ENCODE assay signal across 15 mouse cellular contexts in the genomic region with DNA sequence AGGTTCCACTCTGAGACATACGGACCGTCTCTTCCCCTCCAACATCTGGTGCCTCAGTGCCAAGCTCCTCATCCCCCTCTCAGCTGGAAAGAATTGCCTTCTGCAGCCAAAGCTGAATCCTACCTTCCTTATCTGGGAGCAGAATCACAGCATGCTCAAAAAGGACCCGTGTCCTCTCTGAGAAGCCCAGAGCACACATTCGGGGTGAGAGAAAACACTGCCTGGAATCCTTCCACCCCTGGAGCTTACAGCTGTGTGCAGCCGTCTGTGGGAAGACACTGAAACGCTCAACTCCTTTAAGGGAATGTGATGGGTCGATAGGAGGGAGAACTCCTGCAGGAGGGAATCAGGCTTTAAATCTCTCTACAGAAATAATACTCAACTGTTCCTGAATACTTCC. TPM values are rescaled to one million over a fixed set of nuclear protein-coding genes. Genes with fewer than 3 reads are reported as not detected.
DNase-seq lines count a peak whose midpoint lies in the region; ATAC-seq and TF ChIP-seq lines count a peak whose summit lies in the region.
"Had no signal": no experiment of that assay in that cellular context is flagged by ENCODE, and none has a peak within 500 bp of the region (broad histone marks: within the 10 kb centered on the region; RNA-seq: fewer than 3 reads in every experiment).

No protein-coding gene starts in this region.

- no peak for TF ChIP-seq CTCF in lung, postnatal 0 days (IDR thresholded peaks at IDR 0.05)
- TF ChIP-seq CTCF in testis, adult 2 months (IDR thresholded peaks at IDR 0.05; ENCODE audit: control insufficient read depth, insufficient read depth, insufficient replicate concordance, low read depth, low read length): no peak

- no peak overlapping the region for H3K4me2 ChIP-seq in lung, embryonic 15.5 days
- H3K4me2 ChIP-seq in lung, postnatal 0 days (replicated peaks; ENCODE audit: low read depth, low read length): no peak overlapping the region
- H3K4me2 ChIP-seq in kidney, embryonic 14.5 days (replicated peaks; ENCODE audit: low read depth, low read length): 0 out of 2 replicates have a peak overlapping the region, but pooled peaks have one; percentile 6

- no peak overlapping the region for H3K27ac ChIP-seq in lung, embryonic 15.5 days
- no peak overlapping the region for H3K27ac ChIP-seq in lung, postnatal 0 days (ENCODE audit: low read length)
- peak overlapping the region; percentile 14; the same call in 1 of the 2 replicates for H3K27ac ChIP-seq in kidney, embryonic 14.5 days (ENCODE audit: low read depth, low read length)
- H3K27ac ChIP-seq in testis, adult 2 months (ENCODE audit: control insufficient read depth, insufficient read depth, low read depth, low read length): peak overlapping the region; percentile 39
- H3K27ac ChIP-seq: midbrain, embryonic 10.5 days had no signal

- H3K27me3 ChIP-seq in lung, embryonic 15.5 days: no peaks in the 10 kb centered on the region
- H3K27me3 ChIP-seq in lung, postnatal 0 days (replicated peaks; ENCODE audit: insufficient read depth, low read length): no peaks in the 10 kb centered on the region
- H3K27me3 ChIP-seq in kidney, embryonic 14.5 days (ENCODE audit: control insufficient read depth, insufficient read depth, low read length): no peaks in the 10 kb centered on the region
- H3K27me3 ChIP-seq in testis, adult 2 months (ENCODE audit: control insufficient read depth, insufficient read depth, low read length): no peaks in the 10 kb centered on the region

- peaks cover 9% of the 10 kb centered on the region; the same call in 1 of the 2 replicates for H3K4me1 ChIP-seq in lung, embryonic 15.5 days
- no peaks in the 10 kb centered on the region; the same call in 1 of the 2 replicates for H3K4me1 ChIP-seq in lung, postnatal 0 days (ENCODE audit: insufficient read depth, low read depth, low read length)
- 0 out of 2 replicates have a peak, but pooled peaks cover 7% of the 10 kb centered on the region for H3K4me1 ChIP-seq in kidney, embryonic 14.5 days (ENCODE audit: control insufficient read depth, insufficient read depth, low read length)
- H3K4me1 ChIP-seq in testis, adult 2 months (ENCODE audit: control insufficient read depth, insufficient read depth, low read length): no peaks in the 10 kb centered on the region; the same call in 1 of the 2 replicates

- no peaks in the 10 kb centered on the region for H3K36me3 ChIP-seq in lung, embryonic 15.5 days
- H3K36me3 ChIP-seq in lung, postnatal 0 days (ENCODE audit: insufficient read depth, low read length): no peaks in the 10 kb centered on the region
- H3K36me3 ChIP-seq in kidney, embryonic 14.5 days (ENCODE audit: control insufficient read depth, insufficient read depth, low read length): no peaks in the 10 kb centered on the region
- H3K36me3 ChIP-seq in testis, adult 2 months (ENCODE audit: control insufficient read depth, insufficient read depth, low read length): no peaks in the 10 kb centered on the region
- H3K36me3 ChIP-seq: G1E; midbrain, embryonic 10.5 days had no signal

- H3K9me3 ChIP-seq in lung, embryonic 15.5 days: no peaks in the 10 kb centered on the region
- H3K9me3 ChIP-seq in lung, postnatal 0 days (ENCODE audit: low read length): no peaks in the 10 kb centered on the region
- H3K9me3 ChIP-seq in kidney, embryonic 14.5 days (ENCODE audit: control insufficient read depth, low read length): no peaks in the 10 kb centered on the region
- H3K9me3 ChIP-seq: G1E; midbrain, embryonic 10.5 days had no signal

- TF ChIP-seq POLR2A in testis, adult 2 months (IDR thresholded peaks at IDR 0.05; ENCODE audit: control insufficient read depth, low read depth, low read length): no peak

- ATAC-seq in lung, embryonic 15.5 days (ENCODE audit: borderline replicate concordance, extremely low read depth, low FRiP score, low TSS enrichment): peak; percentile 37; the same call in 1 of the 2 replicates
- no peak for ATAC-seq in lung, postnatal 0 days
- ATAC-seq in kidney, embryonic 14.5 days (ENCODE audit: low FRiP score, low TSS enrichment): no peak; the same call in 1 of the 2 replicates
- ATAC-seq in activated CD4-positive, CD25-positive, alpha-beta regulatory T cell, adult 4 months: no peak
- ATAC-seq: forebrain, postnatal 0 days had no signal

- DNase-seq in lung, postnatal 0 days (ENCODE audit: low spot score): no peak
- DNase-seq in kidney, postnatal 36 days: peak; percentile 11 to 18
- no peak for DNase-seq in T-cell, adult 2 months (ENCODE audit: low spot score)
- DNase-seq: adrenal gland, postnatal 25 days; cerebellum, postnatal 10 days; forebrain, postnatal 0 days; heart, postnatal 14 days; liver; right cerebral cortex, postnatal 25 days had no signal

- TF ChIP-seq EP300 in lung, postnatal 0 days (IDR thresholded peaks at IDR 0.05): no peak

- H3K9ac ChIP-seq in lung, embryonic 15.5 days: no peak overlapping the region
- H3K9ac ChIP-seq in lung, postnatal 0 days (replicated peaks; ENCODE audit: low read depth): no peak overlapping the region
- no peak overlapping the region for H3K9ac ChIP-seq in kidney, embryonic 14.5 days (ENCODE audit: low read depth, low read length)
- H3K9ac ChIP-seq: forebrain, postnatal 0 days had no signal

- H3K4me3 ChIP-seq in lung, embryonic 15.5 days: no peak overlapping the region
- H3K4me3 ChIP-seq in lung, postnatal 0 days (ENCODE audit: low read depth, low read length): no peak overlapping the region
- no peak overlapping the region for H3K4me3 ChIP-seq in kidney, embryonic 14.5 days (ENCODE audit: low read length)
- no peak overlapping the region for H3K4me3 ChIP-seq in testis, adult 2 months (ENCODE audit: control insufficient read depth, low read depth, low read length)
- H3K4me3 ChIP-seq: midbrain, embryonic 10.5 days had no signal

- WGBS in lung, embryonic 15.5 days: 41% methylated on average over 7 of the region's 7 CpGs
- 40% methylated on average over 7 of the region's 7 CpGs for WGBS in lung, postnatal 0 days
- 22% methylated on average over 7 of the region's 7 CpGs for whole genome bisulfite sequencing in kidney, embryonic 14.5 days

RNA-seq across cellular contexts. Expression of gene Kcnd3, which starts 46.1 kb away (rescaled TPM):
- 0.20 and 0.29 TPM in 2 replicates for polyA plus RNA-seq in lung, embryonic 15.5 days (2015; fragmentation: Nextera tagmentation; extraction: Ambion mirVana)
- polyA plus RNA-seq in lung, postnatal 0 days (2015; fragmentation: Nextera tagmentation; extraction: Ambion mirVana): 0.13 TPM in 2 replicates
- polyA plus RNA-seq in kidney, embryonic 14.5 days (2014; fragmentation: Nextera tagmentation; extraction: Ambion mirVana): 1.5 and 2.8 TPM in 2 replicates
- polyA plus RNA-seq in testis, adult 2 months (2012; rRNA removed): 3.6 and 4.6 TPM in 2 replicates
- not detected for polyA plus RNA-seq in activated CD4-positive, CD25-positive, alpha-beta regulatory T cell, adult 4 months (2017; shearing (Covaris generic))
- polyA plus RNA-seq: G1E had no signal

Comparison
In these comparisons a context has a peak if more than half of its experiments do, and no peak if none do; other contexts are left out.
1. H3K27ac ChIP-seq: peak in kidney, embryonic 14.5 days (single experiment) and testis, adult 2 months (single experiment); none in lung, embryonic 15.5 days (single experiment) and lung, postnatal 0 days (single experiment).
2. DNase-seq: peak in kidney, postnatal 36 days (2 of 2); none in lung, postnatal 0 days (single experiment) and T-cell, adult 2 months (single experiment).